Mouse (Mus musculus): Measurements from ENCODE around the gene Slc24a3.

GRCm38 (mm10) chr2:145127747-145128146, 39.8 kb upstream of the Slc24a3 start:
- TF ChIP-seq CTCF (IDR thresholded peaks at IDR 0.05; ENCODE audit: low read depth, low read length) (no peak), POLR2A (IDR thresholded peaks at IDR 0.05; ENCODE audit: extremely low read depth, insufficient read depth, low read length) (no peak)

Measured in liver, adult 2 months (tissue).